Mouse (Mus musculus) layer of hippocampus, adult 11-12 months (tissue): ENCODE data around the gene Madd.

Source experiments
- DNase-seq: peaks from one replicate; pipeline ENCODE4 v3.0.0; 2022; ENCODE audit warnings: low spot score

Gene Madd

DNA sequence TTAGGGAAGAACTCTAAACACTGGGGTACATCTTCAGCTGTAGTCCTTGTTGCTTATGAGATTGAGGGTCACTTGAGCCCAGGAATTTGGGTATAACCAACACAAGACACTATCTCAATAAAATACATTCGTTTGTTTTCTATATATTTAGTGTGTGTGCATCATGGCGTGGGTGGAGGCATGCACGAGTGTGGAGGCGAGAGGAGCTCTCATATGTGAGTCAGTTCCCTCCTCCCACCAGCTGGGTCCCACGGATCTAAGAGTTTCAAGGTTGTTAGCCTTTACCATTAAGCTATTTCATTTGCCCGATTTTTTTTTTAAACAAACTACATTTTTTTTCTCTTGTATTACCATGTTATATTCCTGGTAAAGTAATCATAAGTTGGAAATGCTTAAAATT, 92.8 kb downstream of the Madd start:
- no peak for DNase-seq

DNA sequence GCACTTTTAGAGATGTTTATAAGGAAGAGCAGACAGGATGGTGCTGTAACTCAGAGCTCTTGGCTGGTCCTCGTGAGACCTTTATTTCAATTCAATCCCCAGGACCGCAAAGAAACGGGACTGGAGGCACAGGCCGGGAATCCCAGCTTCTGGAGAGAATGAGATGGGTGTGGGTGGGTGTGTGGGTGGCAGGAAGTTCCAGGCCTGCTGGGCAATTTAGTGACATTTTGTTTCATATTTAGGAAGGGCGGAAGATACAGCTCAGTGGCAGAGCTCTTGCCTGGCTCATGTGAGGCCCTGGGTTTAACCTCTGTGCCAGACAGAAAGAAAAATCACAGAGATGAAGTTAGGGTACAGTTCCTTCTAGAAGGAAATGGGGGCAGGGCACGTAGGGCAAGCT, 93.4 kb downstream of the Madd start:
- DNase-seq: no peak

DNA sequence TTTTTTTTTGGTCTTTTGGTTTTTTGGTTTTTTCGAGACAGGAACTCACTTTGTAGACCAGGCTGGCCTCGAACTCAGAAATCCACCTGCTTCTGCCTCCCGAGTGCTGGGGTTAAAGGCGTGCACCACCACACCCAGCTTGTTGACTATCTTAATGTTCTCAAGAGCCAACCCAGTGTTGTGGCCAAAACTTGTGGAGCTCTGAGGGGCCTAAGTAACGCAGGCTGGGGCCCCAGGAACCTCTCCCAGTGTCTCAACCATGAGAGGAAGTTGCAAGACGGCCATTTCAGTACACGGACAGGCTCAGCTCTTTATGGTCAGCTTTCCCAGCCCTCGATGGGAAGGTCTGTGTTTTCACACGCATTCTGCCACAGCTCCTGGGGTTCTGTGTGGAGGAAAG, 94.7 kb downstream of the Madd start:
- DNase-seq: no peak

DNA sequence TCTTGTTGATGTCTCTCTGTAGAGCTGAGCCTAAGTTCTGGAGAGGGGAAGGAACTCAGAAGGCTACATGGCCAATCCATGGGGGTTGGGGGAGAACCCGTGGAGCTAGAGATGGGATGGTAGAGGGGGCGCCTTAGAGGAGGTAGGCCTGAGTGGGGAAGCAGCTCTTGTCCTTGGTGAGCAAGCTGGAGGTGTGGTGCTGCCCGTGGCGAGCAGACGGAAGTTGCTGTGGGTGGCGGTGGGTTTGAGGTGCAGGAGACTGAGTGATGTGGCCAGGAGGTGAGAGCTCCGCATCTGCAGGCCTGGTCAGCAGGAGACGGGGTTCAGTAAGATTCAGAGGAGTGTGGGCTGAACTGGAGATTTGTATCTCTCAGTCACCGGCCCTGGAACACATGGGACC, 96.2 kb downstream of the Madd start:
- no peak for DNase-seq
